Mouse (Mus musculus) thymus, adult 2 months (tissue): ENCODE data around the gene Mgat3.

Source experiments
- CTCF ChIP-seq: fragments of 200-500 bp; IDR thresholded peaks from 2 replicates; pipeline ENCODE4 v1.5.1; 2012; ENCODE audit warnings: mild to moderate bottlenecking, control low read depth, low read length, moderate library complexity, borderline replicate concordance; ENCODE audit not compliant: control insufficient read depth, poor library complexity, insufficient read depth; ENCODE audit errors: extremely low read depth
- POLR2A ChIP-seq: fragments of 200-500 bp; IDR thresholded peaks from 2 replicates; pipeline ENCODE4 v1.6.1; 2012; ENCODE audit warnings: mild to moderate bottlenecking, low read length, control low read depth, moderate library complexity; ENCODE audit not compliant: control insufficient read depth, poor library complexity, insufficient read depth; ENCODE audit errors: extremely low read depth

- no peak for TF ChIP-seq POLR2A
- no peak for TF ChIP-seq CTCF
These were observed 13.3 kb upstream of the Mgat3 start for GRCm38 (mm10) chr15:80160223-80160622.
